Mouse (Mus musculus) left cerebral cortex, postnatal 10 days (tissue): ENCODE measurements at regions not wholly inside any gene's neighbourhood (a gene's known extent, or its start where the extent isn't known, plus 50 kb on each side); places are given as distances from the start of the nearest gene placed in this dataset.

Experiments
- DNase-seq, 2 experiments: peaks; one replicate each; pipeline ENCODE4 v3.0.0; 2021 to 2022; ENCODE audit warnings: low spot score in 2 of 2, mixed read lengths in 1 of 2; ENCODE audit errors: extremely low spot score in 1 of 2
- intact Hi-C: fragments of 180-260 bp; cut with DNase I; formaldehyde crosslinking; loops from one replicate; pipeline ENCODE4 v1.15.1; 2025

- intact Hi-C loops: no loop called here
- DNase-seq: no peak
These were observed 228.2 kb upstream of the Nfe2l3 start for GRCm38 (mm10) chr6:51204306-51204705.

GRCm38 (mm10) chr6:51205411-51205810 is 227.1 kb upstream of the Nfe2l3 start:
- intact Hi-C loops: loop anchor here (5.0 kb wide), 1 partner anchor 652 kb away; no protein-coding TSS in a partner anchor
- no peak for DNase-seq

GRCm38 (mm10) chr6:51206712-51207505 is 225.6 kb upstream of the Nfe2l3 start:
- intact Hi-C loops: loop anchor here (5.0 kb wide), 1 partner anchor 650 kb away; no protein-coding TSS in a partner anchor
- DNase-seq: peak; percentile 38 to 64

GRCm38 (mm10) chr6:51207587-51208361 is 224.7 kb upstream of the Nfe2l3 start:
- intact Hi-C loops: loop anchor here (2.0 to 5.0 kb wide), 2 partner anchors 373 to 650 kb away; no protein-coding TSS in a partner anchor
- peak in 1 of 2 experiments; percentile 35 for DNase-seq

GRCm38 (mm10) chr6:51208660-51209396 is 223.6 kb upstream of the Nfe2l3 start:
- intact Hi-C loops: loop anchor here (2.0 to 5.0 kb wide), 2 partner anchors 372 to 648 kb away; no protein-coding TSS in a partner anchor
- peak; percentile 39 to 73 for DNase-seq

GRCm38 (mm10) chr6:51211418-51211817 is 221.1 kb upstream of the Nfe2l3 start:
- intact Hi-C loops: loop anchor here (5.0 kb wide), 1 partner anchor 151 kb away; no protein-coding TSS in a partner anchor
- DNase-seq: peak in 1 of 2 experiments; percentile 41

- peak in 1 of 2 experiments; percentile 6 for DNase-seq
- intact Hi-C loops: loop anchor here (5.0 kb wide), 1 partner anchor 150 kb away; no protein-coding TSS in a partner anchor
These were observed 220.3 kb upstream of the Nfe2l3 start for GRCm38 (mm10) chr6:51212216-51212615.

GRCm38 (mm10) chr6:51215371-51215770 is 217.1 kb upstream of the Nfe2l3 start:
- intact Hi-C loops: no loop called here
- DNase-seq: peak in 1 of 2 experiments; percentile 15

- intact Hi-C loops: no loop called here
- DNase-seq: peak; percentile 27 to 82
These were observed 216.0 kb upstream of the Nfe2l3 start for GRCm38 (mm10) chr6:51216472-51216871.

- DNase-seq: peak in 1 of 2 experiments; percentile 12
- intact Hi-C loops: no loop called here
These were observed 212.8 kb upstream of the Nfe2l3 start for GRCm38 (mm10) chr6:51219691-51220090.

- intact Hi-C loops: no loop called here
- peak in 1 of 2 experiments; percentile 2 for DNase-seq
These were observed 211.7 kb upstream of the Nfe2l3 start for GRCm38 (mm10) chr6:51220778-51221177.

- intact Hi-C loops: no loop called here
- DNase-seq: no peak
These were observed 196.3 kb upstream of the Nfe2l3 start for GRCm38 (mm10) chr6:51236077-51236740.

- intact Hi-C loops: no loop called here
- no peak for DNase-seq
These were observed 192.4 kb upstream of the Nfe2l3 start for GRCm38 (mm10) chr6:51240039-51240438.

GRCm38 (mm10) chr6:51250233-51250632 is 182.2 kb upstream of the Nfe2l3 start:
- no peak for DNase-seq
- intact Hi-C loops: no loop called here

GRCm38 (mm10) chr6:51251432-51251831 is 181.0 kb upstream of the Nfe2l3 start:
- no peak for DNase-seq
- intact Hi-C loops: no loop called here

- intact Hi-C loops: no loop called here
- no peak for DNase-seq
These were observed 179.7 kb upstream of the Nfe2l3 start for GRCm38 (mm10) chr6:51252721-51253120.

GRCm38 (mm10) chr6:51256631-51257030 is 175.8 kb upstream of the Nfe2l3 start:
- intact Hi-C loops: no loop called here
- DNase-seq: no peak

- DNase-seq: no peak
- intact Hi-C loops: no loop called here
These were observed 174.9 kb upstream of the Nfe2l3 start for GRCm38 (mm10) chr6:51257524-51257923.
